Mouse (Mus musculus): ENCODE measurements around the gene Wnt4.

The Wnt4 gene

GRCm38 (mm10) chr4:137281273-137281672 lies 4.0 kb downstream of the Wnt4 start:
- no peak for DNase-seq

GRCm38 (mm10) chr4:137282122-137282521 lies 4.8 kb downstream of the Wnt4 start:
- no peak for DNase-seq

- DNase-seq = no peak
Observed at GRCm38 (mm10) chr4:137282584-137283406, 5.5 kb downstream of the Wnt4 start.

- DNase-seq = no peak
Observed at GRCm38 (mm10) chr4:137283407-137283732, 6.1 kb downstream of the Wnt4 start.

- no peak for DNase-seq
Observed at GRCm38 (mm10) chr4:137285876-137286661, 8.8 kb downstream of the Wnt4 start.

GRCm38 (mm10) chr4:137286662-137286953 lies 9.3 kb downstream of the Wnt4 start:
- no peak for DNase-seq

- no peak for DNase-seq
Observed at GRCm38 (mm10) chr4:137287206-137287605, 9.9 kb downstream of the Wnt4 start.

- peak; percentile 43 to 49 for DNase-seq
Observed at GRCm38 (mm10) chr4:137287818-137288217, 10.5 kb downstream of the Wnt4 start.

- DNase-seq = no peak
Observed at GRCm38 (mm10) chr4:137289701-137290100, 12.4 kb downstream of the Wnt4 start.

- DNase-seq = no peak
Observed at GRCm38 (mm10) chr4:137290250-137290649, 13.0 kb downstream of the Wnt4 start.

- DNase-seq = no peak
Observed at GRCm38 (mm10) chr4:137292625-137293024, 15.3 kb downstream of the Wnt4 start.

GRCm38 (mm10) chr4:137294032-137294431 lies 16.7 kb downstream of the Wnt4 start:
- no peak for DNase-seq

GRCm38 (mm10) chr4:137294474-137294873 lies 17.2 kb downstream of the Wnt4 start:
- DNase-seq = no peak

GRCm38 (mm10) chr4:137294951-137295350 lies 17.7 kb downstream of the Wnt4 start:
- DNase-seq = no peak

GRCm38 (mm10) chr4:137297611-137298010 lies 20.3 kb downstream of the Wnt4 start:
- no peak for DNase-seq

- no peak for DNase-seq
Observed at GRCm38 (mm10) chr4:137298406-137298805, 21.1 kb downstream of the Wnt4 start.

GRCm38 (mm10) chr4:137300227-137300626 lies 22.9 kb downstream of the Wnt4 start:
- DNase-seq = no peak

- DNase-seq = no peak
Observed at GRCm38 (mm10) chr4:137301635-137302034, 24.3 kb downstream of the Wnt4 start.

- no peak for DNase-seq
Observed at GRCm38 (mm10) chr4:137304106-137304505, 26.8 kb downstream of the Wnt4 start.

GRCm38 (mm10) chr4:137305066-137305465 lies 27.8 kb downstream of the Wnt4 start:
- no peak for DNase-seq

GRCm38 (mm10) chr4:137305831-137306576 lies 28.7 kb downstream of the Wnt4 start:
- DNase-seq = no peak

- DNase-seq = no peak
Observed at GRCm38 (mm10) chr4:137306577-137306888, 29.2 kb downstream of the Wnt4 start.

- DNase-seq = no peak
Observed at GRCm38 (mm10) chr4:137306991-137307706, 29.9 kb downstream of the Wnt4 start.

All from B cell, adult 2 months (primary cell).